Mouse (Mus musculus) left cerebral cortex, adult 8-10 months (tissue): ENCODE measurements at regions not wholly inside any gene's neighbourhood (a gene's known extent, or its start where the extent isn't known, plus 50 kb on each side); places are given as distances from the start of the nearest gene placed in this dataset.

Experiments used
- DNase-seq, 2 experiments: peaks; one replicate each; pipeline ENCODE4 v3.0.0; 2022; ENCODE audit warnings: low spot score in 2 of 2

- DNase-seq = no peak
These were observed 211.8 kb downstream of the CK137956 start for GRCm38 (mm10) chr4:127758961-127759360.

GRCm38 (mm10) chr4:127756238-127756637 lies 214.5 kb downstream of the CK137956 start:
- DNase-seq = no peak

DNA sequence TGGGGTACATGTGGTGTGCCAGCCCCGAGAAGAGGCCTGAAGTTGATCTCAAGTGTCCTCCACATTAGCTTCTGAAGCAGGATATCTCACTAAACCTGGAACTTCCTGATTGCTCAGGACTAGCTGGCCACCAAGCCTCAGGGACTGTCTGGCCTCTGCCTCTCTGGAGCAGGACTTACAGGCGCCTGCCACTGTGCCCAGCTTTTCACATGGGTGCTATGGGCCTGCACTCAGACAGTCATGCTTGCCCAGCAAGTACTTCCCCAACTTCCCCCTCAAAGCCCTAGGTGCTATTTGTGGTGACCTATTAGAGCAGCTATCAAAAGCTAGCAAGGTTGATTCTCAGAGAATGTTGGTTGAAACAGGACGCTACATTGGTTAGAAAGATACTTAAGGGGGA lies 220.0 kb downstream of the CK137956 start:
- DNase-seq = no peak

DNA sequence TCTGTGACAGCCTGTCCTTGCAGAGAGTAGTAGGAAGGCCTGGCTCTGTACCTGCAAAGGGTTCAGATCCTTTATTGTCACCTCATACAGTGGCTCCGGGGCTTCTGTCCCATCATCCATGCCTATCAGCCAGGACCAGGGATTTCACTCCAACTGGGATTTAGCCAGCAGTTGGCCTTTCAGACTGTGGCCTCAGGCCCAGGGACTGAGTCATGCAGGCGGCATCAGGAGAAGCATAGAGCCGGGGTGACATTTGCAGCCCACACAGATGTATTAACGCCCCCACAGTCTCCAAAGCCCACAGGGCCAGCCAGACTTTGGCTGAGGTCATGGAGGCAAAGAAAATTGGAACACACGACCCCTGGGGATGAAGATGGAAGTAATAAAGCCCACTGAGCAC lies 222.9 kb downstream of the CK137956 start:
- no peak for DNase-seq

DNA sequence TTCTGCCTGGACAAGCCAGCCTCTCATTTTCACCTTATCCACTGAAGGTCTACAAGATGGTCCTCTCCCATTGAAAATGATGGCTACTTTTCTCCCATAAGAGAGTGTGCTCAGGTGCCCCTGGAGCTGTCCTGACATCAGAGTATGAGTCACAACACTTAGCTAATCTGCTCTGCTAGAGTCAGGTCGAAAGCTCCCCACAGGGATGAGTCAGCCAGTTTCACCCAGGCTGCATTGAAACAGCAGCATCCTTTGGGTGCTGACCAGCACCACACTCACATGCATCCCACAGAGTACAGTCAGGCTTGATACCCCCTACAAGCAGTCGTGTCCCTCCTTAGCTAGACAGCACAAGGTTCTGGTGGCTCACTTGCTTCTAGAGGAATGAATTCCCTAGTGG lies 234.0 kb downstream of the CK137956 start:
- DNase-seq = peak in 1 of 2 experiments; percentile 53

- no peak for DNase-seq
These were observed 234.6 kb downstream of the CK137956 start for GRCm38 (mm10) chr4:127736151-127736550.

- no peak for DNase-seq
These were observed 236.1 kb downstream of the CK137956 start for GRCm38 (mm10) chr4:127734641-127735040.

GRCm38 (mm10) chr4:127718661-127719060 lies 252.1 kb downstream of the CK137956 start:
- no peak for DNase-seq

- no peak for DNase-seq
These were observed 258.5 kb downstream of the CK137956 start for GRCm38 (mm10) chr4:127712274-127712673.

- no peak for DNase-seq
These were observed 259.9 kb downstream of the CK137956 start for GRCm38 (mm10) chr4:127710816-127711215.

DNA sequence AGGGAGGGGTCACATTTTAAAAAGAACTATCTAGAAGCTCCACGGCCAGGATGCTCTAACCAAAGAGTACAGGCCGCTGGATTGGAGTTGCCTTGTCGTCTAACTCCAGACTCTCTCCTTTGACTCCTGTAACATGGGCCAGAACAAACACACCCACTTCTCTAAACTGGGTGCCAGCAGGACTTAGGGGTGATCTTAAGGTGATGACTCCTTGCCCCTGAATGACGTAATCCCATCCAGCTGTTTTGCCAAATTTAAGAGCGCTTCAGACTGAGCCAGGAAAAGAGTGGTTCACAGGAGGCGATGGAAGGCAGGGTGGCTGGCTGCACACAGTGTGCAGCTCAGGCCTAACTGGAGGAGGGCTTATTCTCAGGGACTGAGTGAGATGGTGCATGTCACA lies 261.0 kb downstream of the CK137956 start:
- no peak for DNase-seq

- DNase-seq = peak in 1 of 2 experiments; percentile 89
These were observed 262.6 kb downstream of the CK137956 start for GRCm38 (mm10) chr4:127708186-127708585.

GRCm38 (mm10) chr4:127707126-127707525 lies 263.6 kb downstream of the CK137956 start:
- DNase-seq = no peak

- DNase-seq = peak in 1 of 2 experiments; percentile 66
These were observed 269.1 kb downstream of the CK137956 start for GRCm38 (mm10) chr4:127701651-127702050.

DNA sequence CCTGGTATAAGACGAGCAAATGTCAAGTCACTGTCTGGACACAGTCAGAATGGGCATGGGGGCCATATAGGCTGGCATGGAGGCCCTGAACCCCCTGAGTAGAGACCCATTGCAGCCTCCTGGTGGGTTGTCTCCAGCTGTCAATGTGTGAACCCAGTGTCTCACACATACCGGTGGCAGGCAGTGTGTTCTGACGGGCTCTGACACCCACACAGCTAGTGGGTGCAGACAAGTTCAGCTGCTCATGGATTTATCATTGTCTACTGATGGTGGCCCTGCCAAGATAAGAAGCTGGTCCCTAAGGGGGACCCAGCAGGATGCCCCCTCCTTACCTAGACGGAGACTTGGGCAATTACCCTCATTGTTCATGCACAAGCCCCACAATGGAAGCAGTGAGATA lies 280.8 kb downstream of the CK137956 start:
- peak in 1 of 2 experiments; percentile 47 for DNase-seq

DNA sequence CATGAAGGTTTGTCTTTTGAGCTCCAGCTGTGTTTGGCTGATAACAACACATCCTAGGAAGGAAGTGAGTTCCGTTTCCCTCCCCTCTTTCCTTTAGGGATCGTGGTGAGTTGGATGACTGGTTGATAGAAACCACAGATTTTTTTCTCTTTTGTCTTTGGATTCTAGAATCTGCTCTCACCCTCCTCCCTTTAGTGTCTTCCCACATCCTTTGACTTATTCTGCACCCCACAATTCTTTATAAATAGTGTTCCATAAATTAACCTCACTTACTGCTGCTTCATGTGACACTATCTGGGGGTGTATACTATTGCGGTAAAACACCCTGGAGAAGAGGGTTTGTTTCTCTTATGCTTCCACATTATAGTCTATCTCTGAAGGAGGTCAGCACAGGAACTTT lies 285.7 kb downstream of the CK137956 start:
- no peak for DNase-seq

DNA sequence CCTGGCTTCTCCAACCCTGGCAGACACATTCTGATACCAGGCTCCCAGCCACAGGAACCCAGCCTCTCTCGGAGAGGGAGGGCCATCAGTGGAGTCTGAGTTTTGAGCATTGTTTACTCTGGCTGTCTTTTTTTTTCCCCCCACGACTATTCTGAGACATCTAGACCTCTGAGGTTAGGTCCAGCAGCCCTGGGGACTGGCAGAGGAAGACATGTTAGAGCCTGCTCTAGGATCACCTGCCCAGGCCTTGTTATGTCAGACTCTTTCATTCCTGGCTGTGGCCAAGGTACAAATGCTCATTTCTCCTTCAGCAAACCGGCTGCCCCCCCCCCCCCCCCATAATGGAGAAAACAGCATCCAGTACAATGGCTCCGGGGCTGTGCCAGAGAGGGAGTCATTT lies 291.4 kb downstream of the CK137956 start:
- DNase-seq = no peak

DNA sequence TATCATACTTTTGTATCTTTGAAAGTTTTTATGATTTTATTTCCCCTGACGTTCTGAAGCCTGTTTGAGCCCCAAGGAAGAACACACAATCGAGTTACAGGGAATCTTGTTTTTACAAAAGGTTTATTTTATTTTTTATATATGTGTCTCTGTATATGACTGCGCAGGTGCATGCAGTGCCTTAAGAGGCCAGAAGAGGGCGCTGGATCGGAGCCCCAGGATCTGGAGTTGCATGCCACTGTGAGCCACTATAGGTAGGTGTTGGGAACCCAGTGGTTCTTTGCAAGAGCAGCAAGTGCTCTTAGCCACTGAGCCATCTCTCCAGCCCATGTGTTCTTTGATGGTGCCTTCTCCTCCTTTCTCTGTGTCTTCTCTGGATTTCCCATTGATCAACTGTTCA lies 292.3 kb downstream of the CK137956 start:
- no peak for DNase-seq

GRCm38 (mm10) chr4:127675745-127676315 lies 294.9 kb downstream of the CK137956 start:
- DNase-seq = no peak

DNA sequence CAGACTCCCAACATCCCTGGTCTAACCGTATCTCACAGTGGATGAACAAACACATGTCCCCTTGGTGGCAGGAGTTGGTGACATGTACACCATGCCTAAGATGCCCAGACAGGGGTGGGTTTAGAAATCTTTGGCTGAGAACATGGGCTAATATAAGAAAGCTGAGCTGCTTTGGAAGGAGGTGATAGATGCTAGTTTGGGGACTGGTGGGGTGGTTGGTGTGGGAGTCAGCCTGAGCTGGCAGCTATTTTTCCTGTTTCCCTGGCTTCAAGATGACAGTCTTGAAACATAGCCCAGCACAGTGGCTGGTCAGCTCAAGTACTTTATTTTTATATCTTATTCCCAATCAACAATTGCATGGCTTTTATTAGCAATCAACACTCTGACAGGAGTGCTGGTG lies 302.0 kb upstream of the Gjb5 start:
- peak in 1 of 2 experiments; percentile 70 for DNase-seq

- no peak for DNase-seq
These were observed 293.6 kb upstream of the Gjb5 start for GRCm38 (mm10) chr4:127651601-127652000.

- DNase-seq = no peak
These were observed 290.0 kb upstream of the Gjb5 start for GRCm38 (mm10) chr4:127648011-127648410.

- DNase-seq = no peak
These were observed 289.2 kb upstream of the Gjb5 start for GRCm38 (mm10) chr4:127647189-127647588.
